Mouse (Mus musculus) cerebellum, postnatal 14 days (tissue): ENCODE results near the gene Arl4c.

ENCODE experiments used
- DNase-seq, 2 experiments: peaks; one replicate each; pipeline ENCODE4 v3.0.0; 2021; ENCODE audit warnings: mixed read lengths in 2 of 2

The Arl4c gene

GRCm38 (mm10) chr1:88701870-88702661 is at the start of gene Arl4c:
Arl4c (minus strand) TSS chr1:88702221.
- peak; percentile 66 to 77 for DNase-seq

GRCm38 (mm10) chr1:88751332-88751731 is 49.3 kb upstream of the Arl4c start:
- no peak for DNase-seq

GRCm38 (mm10) chr1:88750576-88750975 is 48.6 kb upstream of the Arl4c start:
- DNase-seq, result no peak

- peak in 1 of 2 experiments; percentile 46 for DNase-seq
These were observed 48.1 kb upstream of the Arl4c start for GRCm38 (mm10) chr1:88750126-88750525.

- no peak for DNase-seq
These were observed 47.1 kb upstream of the Arl4c start for GRCm38 (mm10) chr1:88749106-88749505.

GRCm38 (mm10) chr1:88745256-88745655 is 43.2 kb upstream of the Arl4c start:
- DNase-seq, result peak; percentile 88 to 89

- no peak for DNase-seq
These were observed 42.2 kb upstream of the Arl4c start for GRCm38 (mm10) chr1:88744261-88744660.

- peak; percentile 72 to 78 for DNase-seq
These were observed 40.4 kb upstream of the Arl4c start for GRCm38 (mm10) chr1:88742372-88742771.

GRCm38 (mm10) chr1:88739546-88739945 is 37.5 kb upstream of the Arl4c start:
- DNase-seq, result peak; percentile 47 to 52

GRCm38 (mm10) chr1:88738931-88739330 is 36.9 kb upstream of the Arl4c start:
- DNase-seq, result no peak

- no peak for DNase-seq
These were observed 27.5 kb upstream of the Arl4c start for GRCm38 (mm10) chr1:88729496-88729895.

- no peak for DNase-seq
These were observed 25.3 kb upstream of the Arl4c start for GRCm38 (mm10) chr1:88727369-88727768.

GRCm38 (mm10) chr1:88725716-88726115 is 23.7 kb upstream of the Arl4c start:
- DNase-seq, result no peak

GRCm38 (mm10) chr1:88720626-88721229 is 18.7 kb upstream of the Arl4c start:
- DNase-seq, result no peak

GRCm38 (mm10) chr1:88718563-88718962 is 16.5 kb upstream of the Arl4c start:
- no peak for DNase-seq

- no peak for DNase-seq
These were observed 15.7 kb upstream of the Arl4c start for GRCm38 (mm10) chr1:88717736-88718135.

GRCm38 (mm10) chr1:88712011-88712410 is 10.0 kb upstream of the Arl4c start:
- DNase-seq, result peak; percentile 18 to 31

- DNase-seq, result peak; percentile 17 to 28
These were observed 6.8 kb upstream of the Arl4c start for GRCm38 (mm10) chr1:88708646-88709305.

GRCm38 (mm10) chr1:88708191-88708590 is 6.2 kb upstream of the Arl4c start:
- DNase-seq, result no peak

GRCm38 (mm10) chr1:88707536-88707935 is 5.5 kb upstream of the Arl4c start:
- no peak for DNase-seq

GRCm38 (mm10) chr1:88705799-88706198 is 3.8 kb upstream of the Arl4c start:
- peak; percentile 94 to 95 for DNase-seq

GRCm38 (mm10) chr1:88705050-88705449 is 3.0 kb upstream of the Arl4c start:
- DNase-seq, result peak; percentile 24 to 47

GRCm38 (mm10) chr1:88700961-88701861 is 810 bp downstream of the Arl4c start:
- DNase-seq, result peak; percentile 35 to 43
